Comparison of ENCODE assay signal across 22 mouse cellular contexts in the genomic region with DNA sequence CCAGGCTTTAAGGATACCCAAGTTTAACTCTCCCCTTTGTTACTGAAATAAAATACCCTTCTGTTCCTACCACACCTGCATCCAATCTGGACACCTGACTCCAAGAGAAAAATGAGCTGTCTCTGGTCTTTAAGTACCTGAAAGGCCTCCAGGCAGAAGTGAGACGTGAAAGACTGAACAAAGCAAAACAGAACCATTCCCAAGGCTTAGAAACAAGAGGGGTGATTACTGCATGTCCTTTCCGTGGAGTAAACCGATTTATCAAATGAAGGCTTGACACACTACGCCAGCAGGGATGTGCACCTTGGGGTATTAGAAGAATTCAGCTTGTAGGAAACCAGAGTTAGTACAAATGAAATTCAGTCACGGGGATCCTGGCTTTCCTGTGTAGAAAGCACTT. TPM values are rescaled to one million over a fixed set of nuclear protein-coding genes. Genes with fewer than 3 reads are reported as not detected.
A peak's percentile ranks its signal among the peaks of the same experiment; 100 is the strongest.
DNase-seq lines count a peak whose midpoint lies in the region; ATAC-seq and TF ChIP-seq lines count a peak whose summit lies in the region.
"Had no signal": no experiment of that assay in that cellular context is flagged by ENCODE, and none has a peak within 500 bp of the region (broad histone marks: within the 10 kb centered on the region; RNA-seq: fewer than 3 reads in every experiment).

No protein-coding gene starts in this region.

- DNase-seq in forebrain, embryonic 10.5 days (ENCODE audit: extremely low spot score, low spot score): no peak
- DNase-seq in brain, embryonic 14.5 days (ENCODE audit: low read depth): peak; percentile 9
- DNase-seq in adrenal gland, postnatal 36 days: no peak
- DNase-seq in left cerebral cortex, postnatal 4 days: no peak
- DNase-seq: adrenal gland, postnatal 14 days; cerebellum, adult 9-10 months; gastrocnemius, postnatal 14 days; heart, adult 11 months; heart, postnatal 10 days; kidney, postnatal 14 days; layer of hippocampus, postnatal 36 days; lung, postnatal 4 days; thymus, adult 18-20 months; thymus, postnatal 36 days had no signal

- ATAC-seq in forebrain, embryonic 16.5 days: no peak
- peak; percentile 8; the same call in 1 of the 2 replicates for ATAC-seq in embryonic facial prominence, embryonic 13.5 days (ENCODE audit: insufficient number of reproducible peaks, insufficient read depth, low FRiP score, low TSS enrichment, low read depth)
- ATAC-seq in limb, embryonic 12.5 days (ENCODE audit: insufficient number of reproducible peaks, insufficient read depth, low FRiP score, low TSS enrichment, low read depth): no peak
- ATAC-seq: CD4-positive, CD25-positive, alpha-beta regulatory T cell, adult 4 months; forebrain, embryonic 13.5 days; intestine, embryonic 15.5 days had no signal

- TF ChIP-seq CTCF in brain, embryonic 14.5 days (IDR thresholded peaks at IDR 0.05; ENCODE audit: borderline replicate concordance, extremely low read depth, insufficient read depth, insufficient read length): no peak

- intact Hi-C loops in left cerebral cortex, postnatal 4 days (cut with DNase I): loop anchor here (10.0 kb wide), 1 partner anchor 96 kb away; a partner anchor contains a TSS

- no peak for TF ChIP-seq POLR2A in brain, embryonic 14.5 days (IDR thresholded peaks at IDR 0.05; ENCODE audit: borderline replicate concordance, extremely low read depth, insufficient read depth, insufficient read length, poor library complexity, severe bottlenecking)

- no peak overlapping the region for H3K9ac ChIP-seq in forebrain, embryonic 16.5 days (replicated peaks; ENCODE audit: low read depth, low read length)
- H3K9ac ChIP-seq in embryonic facial prominence, embryonic 13.5 days: no peak overlapping the region
- no peak overlapping the region for H3K9ac ChIP-seq in limb, embryonic 12.5 days (replicated peaks)
- H3K9ac ChIP-seq: forebrain, embryonic 13.5 days; heart, embryonic 12.5 days; intestine, embryonic 15.5 days had no signal

- no peak overlapping the region for H3K4me2 ChIP-seq in forebrain, embryonic 16.5 days (ENCODE audit: low read length)
- no peak overlapping the region for H3K4me2 ChIP-seq in embryonic facial prominence, embryonic 13.5 days
- H3K4me2 ChIP-seq in limb, embryonic 12.5 days: no peak overlapping the region
- H3K4me2 ChIP-seq: forebrain, embryonic 13.5 days; heart, embryonic 12.5 days; intestine, embryonic 15.5 days had no signal

- 68% methylated on average over 5 of the region's 5 CpGs for WGBS in forebrain, embryonic 10.5 days
- 65% methylated on average over 5 of the region's 5 CpGs for WGBS in forebrain, embryonic 16.5 days
- 17% methylated on average over 5 of the region's 5 CpGs for WGBS in embryonic facial prominence, embryonic 13.5 days
- WGBS in limb, embryonic 12.5 days: 26% methylated on average over 5 of the region's 5 CpGs

- H3K9me3 ChIP-seq in forebrain, embryonic 10.5 days: no peaks in the 10 kb centered on the region
- no peaks in the 10 kb centered on the region for H3K9me3 ChIP-seq in forebrain, embryonic 16.5 days (ENCODE audit: control insufficient read depth, low read length)
- H3K9me3 ChIP-seq in embryonic facial prominence, embryonic 13.5 days: no peaks in the 10 kb centered on the region
- no peaks in the 10 kb centered on the region for H3K9me3 ChIP-seq in limb, embryonic 12.5 days
- H3K9me3 ChIP-seq: forebrain, embryonic 13.5 days; heart, embryonic 12.5 days; intestine, embryonic 15.5 days had no signal

- H3K27me3 ChIP-seq in forebrain, embryonic 10.5 days (ENCODE audit: poor library complexity, severe bottlenecking): no peaks in the 10 kb centered on the region
- no peaks in the 10 kb centered on the region for H3K27me3 ChIP-seq in forebrain, embryonic 16.5 days (replicated peaks; ENCODE audit: control insufficient read depth, insufficient read depth, low read length)
- H3K27me3 ChIP-seq in embryonic facial prominence, embryonic 13.5 days: no peaks in the 10 kb centered on the region
- no peaks in the 10 kb centered on the region for H3K27me3 ChIP-seq in limb, embryonic 12.5 days
- H3K27me3 ChIP-seq: forebrain, embryonic 13.5 days; heart, embryonic 12.5 days; intestine, embryonic 15.5 days had no signal

- H3K27ac ChIP-seq in forebrain, embryonic 10.5 days: peak overlapping the region; percentile 15; the same call in 1 of the 2 replicates
- no peak overlapping the region for H3K27ac ChIP-seq in forebrain, embryonic 16.5 days (ENCODE audit: low read length)
- H3K27ac ChIP-seq in embryonic facial prominence, embryonic 13.5 days: peak overlapping the region; percentile 80
- H3K27ac ChIP-seq in limb, embryonic 12.5 days: peak overlapping the region; percentile 80
- H3K27ac ChIP-seq: forebrain, embryonic 13.5 days; intestine, embryonic 15.5 days had no signal

- peaks cover 29% of the 10 kb centered on the region for H3K4me1 ChIP-seq in forebrain, embryonic 10.5 days
- peaks cover 5% of the 10 kb centered on the region for H3K4me1 ChIP-seq in forebrain, embryonic 16.5 days (replicated peaks; ENCODE audit: control insufficient read depth, insufficient read depth, low read length)
- H3K4me1 ChIP-seq in embryonic facial prominence, embryonic 13.5 days: peaks cover 27% of the 10 kb centered on the region
- H3K4me1 ChIP-seq in limb, embryonic 12.5 days (replicated peaks): peaks cover 24% of the 10 kb centered on the region
- H3K4me1 ChIP-seq: intestine, embryonic 15.5 days had no signal

- H3K36me3 ChIP-seq in forebrain, embryonic 10.5 days (replicated peaks): no peaks in the 10 kb centered on the region
- no peaks in the 10 kb centered on the region for H3K36me3 ChIP-seq in forebrain, embryonic 16.5 days (ENCODE audit: control insufficient read depth, insufficient read depth)
- H3K36me3 ChIP-seq in embryonic facial prominence, embryonic 13.5 days: no peaks in the 10 kb centered on the region
- H3K36me3 ChIP-seq in limb, embryonic 12.5 days: no peaks in the 10 kb centered on the region
- H3K36me3 ChIP-seq: heart, embryonic 12.5 days; intestine, embryonic 15.5 days had no signal

- no peak overlapping the region for H3K4me3 ChIP-seq in forebrain, embryonic 10.5 days
- no peak overlapping the region for H3K4me3 ChIP-seq in forebrain, embryonic 16.5 days (replicated peaks; ENCODE audit: low read length)
- H3K4me3 ChIP-seq in embryonic facial prominence, embryonic 13.5 days: no peak overlapping the region
- no peak overlapping the region for H3K4me3 ChIP-seq in limb, embryonic 12.5 days (replicated peaks)
- H3K4me3 ChIP-seq: erythroblast, embryonic 14.5 days; forebrain, embryonic 13.5 days; heart, embryonic 12.5 days; intestine, embryonic 15.5 days had no signal

RNA-seq across cellular contexts. Expression of a gene that starts 4.0 kb away (rescaled TPM):
- polyA plus RNA-seq in forebrain, embryonic 10.5 days (2016; fragmentation: Nextera tagmentation; extraction: Ambion mirVana): 10.3 and 11.2 TPM in 2 replicates
- polyA plus RNA-seq in forebrain, embryonic 16.5 days (2015; fragmentation: Nextera tagmentation; extraction: Ambion mirVana): 3.7 and 5.8 TPM in 2 replicates
- polyA plus RNA-seq in brain, embryonic 14.5 days (2012; rRNA removed): 6.4 and 8.4 TPM in 2 replicates
- 12.9 and 18.1 TPM in 2 replicates for polyA plus RNA-seq in embryonic facial prominence, embryonic 13.5 days (2015; fragmentation: Nextera tagmentation; extraction: Ambion mirVana)
- 10.4 and 12.5 TPM in 2 replicates for polyA plus RNA-seq in limb, embryonic 12.5 days (2016; fragmentation: Nextera tagmentation; extraction: Ambion mirVana)
- total RNA-seq in adrenal gland, postnatal 36 days (2021): 10 to 100 TPM; 16.0 to 17.0 TPM
- total RNA-seq in left cerebral cortex, postnatal 4 days (2021): 10 to 100 TPM; 10.2 to 10.9 TPM
